Mouse (Mus musculus) bone marrow, adult 2 months (tissue): ENCODE results near the gene Pigm.

ENCODE experiments used
- CTCF ChIP-seq: fragments of 200-500 bp; IDR thresholded peaks from 2 replicates; pipeline ENCODE4 v1.5.1; 2011; ENCODE audit warnings: low read length, control low read depth; ENCODE audit not compliant: control insufficient read depth, insufficient read depth
- POLR2A ChIP-seq: fragments of 200-500 bp; IDR thresholded peaks from 2 replicates; pipeline ENCODE4 v1.6.1; 2011; ENCODE audit warnings: low read depth, mild to moderate bottlenecking, control low read depth, low read length, borderline replicate concordance; ENCODE audit not compliant: control insufficient read depth

DNA sequence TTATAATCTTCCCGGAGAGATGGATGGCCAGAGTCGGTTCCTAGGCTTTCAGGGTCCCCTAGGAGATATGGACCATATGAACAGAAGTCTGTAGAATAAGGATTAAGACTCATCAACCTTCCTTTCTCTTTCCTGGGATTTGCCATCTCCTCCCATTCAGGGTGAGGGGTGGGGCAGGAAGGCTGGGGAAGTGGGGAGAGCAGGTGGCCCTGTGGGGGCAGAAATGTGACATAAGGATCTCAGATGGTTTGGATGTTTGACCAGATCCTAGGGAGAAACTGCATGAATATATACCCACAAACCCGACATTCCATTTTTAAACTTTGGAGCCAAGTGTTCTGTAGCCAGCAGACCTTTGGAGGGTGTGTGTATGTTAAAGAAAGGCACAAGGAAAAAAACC, 48.3 kb upstream of the Pigm start:
- TF ChIP-seq CTCF, result no peak
- no peak for TF ChIP-seq POLR2A
